Mouse (Mus musculus): ENCODE measurements around the gene Gm21905.

GRCm38 (mm10) chr5:67930584-67930983 is 15.6 kb downstream of the Gm21905 start:
- TF ChIP-seq CTCF (IDR thresholded peaks at IDR 0.05; ENCODE audit: low read depth) (no peak), EP300 (IDR thresholded peaks at IDR 0.05; ENCODE audit: low read depth) (no peak)

All from heart, postnatal 0 days (tissue).